Mouse (Mus musculus) cerebellum, adult 2 months (tissue): ENCODE data around the gene Rbp3. TPM values are rescaled to one million over a fixed set of nuclear protein-coding genes. Genes with fewer than 3 reads are reported as not detected.
A peak's percentile ranks its signal among the peaks of the same experiment; 100 is the strongest.

Source experiments
- DNase-seq, 2 experiments: peaks; one replicate each; pipeline ENCODE4 v3.0.0; 2021
- H3K27ac ChIP-seq: fragments of 200-500 bp; 2 replicates; pipeline ENCODE4 v1.5.1; 2012; ENCODE audit warnings: low read length, control low read depth, inconsistent platforms; ENCODE audit not compliant: insufficient read depth
- H3K27me3 ChIP-seq: fragments of 200-500 bp; 2 replicates; pipeline ENCODE4 v1.6.1; 2012; ENCODE audit warnings: inconsistent platforms, mild to moderate bottlenecking, low read length, moderate library complexity; ENCODE audit not compliant: control insufficient read depth, insufficient read depth
- H3K4me1 ChIP-seq: fragments of 200-500 bp; 2 replicates; pipeline ENCODE4 v1.6.1; 2011; ENCODE audit warnings: low read length; ENCODE audit not compliant: control insufficient read depth, insufficient read depth
- H3K4me3 ChIP-seq: fragments of 200-500 bp; replicated peaks from 2 replicates; pipeline ENCODE3; 2011; ENCODE audit warnings: mild to moderate bottlenecking, low read depth, low read length, control low read depth; ENCODE audit not compliant: insufficient read depth
- CTCF ChIP-seq: fragments of 200-500 bp; IDR thresholded peaks from 2 replicates; pipeline ENCODE4 v1.5.1; 2011; ENCODE audit warnings: low read depth, mild to moderate bottlenecking, control low read depth, low read length, moderate library complexity, borderline replicate concordance; ENCODE audit not compliant: insufficient read depth
- POLR2A ChIP-seq: fragments of 200-500 bp; IDR thresholded peaks from 2 replicates; pipeline ENCODE4 v1.6.1; 2011; ENCODE audit warnings: low read length, control low read depth, borderline replicate concordance; ENCODE audit not compliant: insufficient read depth
- WGBS: fragments of 180-500 bp; shearing (Covaris S2); methylation state at CpG from one replicate; pipeline ENCODE4 v1.1.7; 2018; 5-methylcytosine and 5-hydroxymethylcytosine counted together
- polyA plus RNA-seq: library from polyadenylated mRNA; depleted of rRNA; stranded (reverse); fragments of >200 nt; gene quantifications from 2 replicates; pipeline ENCODE4 v1.2.3, GENCODE M21; 2012

The Rbp3 gene
- polyA plus RNA-seq, 1 experiment, result not detected

DNA sequence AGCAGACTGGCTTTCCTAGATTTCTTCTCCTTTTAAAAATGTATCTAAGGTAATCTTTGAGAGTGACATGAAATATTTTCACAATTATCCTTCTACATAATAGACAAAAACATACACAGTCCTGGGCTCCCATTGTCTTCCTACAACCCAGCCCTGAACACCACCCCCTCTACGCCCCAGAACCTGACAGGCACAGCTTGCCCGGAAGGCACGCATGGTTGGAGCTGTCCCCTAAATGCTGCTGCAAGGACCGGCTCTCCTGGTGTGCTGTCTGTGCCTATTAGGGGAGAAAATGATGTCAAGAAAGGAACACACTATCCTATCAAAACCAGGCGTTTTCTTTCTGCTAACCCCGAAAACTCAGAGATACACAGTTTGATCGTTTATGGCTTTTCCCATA is 23.9 kb downstream of the Rbp3 start:
- WGBS, result 33% methylated on average over 7 of the region's 7 CpGs
- H3K27ac ChIP-seq, result no peak overlapping the region
- DNase-seq, result peak in 1 of 2 experiments; percentile 28
- TF ChIP-seq CTCF (no peak), POLR2A (no peak)
- H3K27me3 ChIP-seq, result no peaks in the 10 kb centered on the region
- no peaks in the 10 kb centered on the region for H3K4me1 ChIP-seq
- no peak overlapping the region for H3K4me3 ChIP-seq

- Histone ChIP-seq H3K4me3 (peak within 1 kb of the TSS; percentile 56), H3K27me3 (no peaks in the 10 kb centered on the region), H3K4me1 (no peaks in the 10 kb centered on the region), H3K27ac (no peak within 1 kb of the TSS)
- WGBS, result 2% methylated on average over 25 of the region's 25 CpGs
- peak; percentile 34 for DNase-seq
- TF ChIP-seq POLR2A (no peak), CTCF (no peak)
Observed at GRCm38 (mm10) chr14:33978604-33979059, 24.8 kb downstream of the Rbp3 start, which contains the start of gene Zfp488. TSS of gene Zfp488 (minus strand) at chr14:33978764.

DNA sequence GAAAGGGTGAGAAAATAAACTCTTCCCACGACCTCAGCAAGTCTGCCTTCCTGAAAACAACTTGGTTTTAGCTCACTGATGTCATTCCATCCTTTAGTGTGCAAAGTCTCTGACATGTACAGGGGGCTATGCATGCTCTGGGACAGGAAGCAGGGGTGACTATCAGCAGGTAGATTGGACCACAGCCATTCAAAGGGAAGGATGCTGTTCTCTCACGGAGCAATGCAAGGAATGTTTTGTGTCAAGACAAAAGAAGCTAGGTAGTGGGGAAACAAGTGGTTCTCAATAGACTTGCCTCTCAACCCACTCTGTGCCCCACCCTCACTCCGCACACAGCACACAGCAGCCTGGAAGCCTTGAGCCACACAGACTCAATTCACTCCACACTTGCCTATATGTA is 35.4 kb downstream of the Rbp3 start:
- TF ChIP-seq POLR2A, result no peak
- no peak for TF ChIP-seq CTCF
- DNase-seq, result no peak
- WGBS, result 70% methylated on average over 3 of the region's 3 CpGs
- H3K4me1 ChIP-seq, result peaks cover 11% of the 10 kb centered on the region
- H3K27ac ChIP-seq, result no peak overlapping the region
- no peak overlapping the region for H3K4me3 ChIP-seq
- H3K27me3 ChIP-seq, result no peaks in the 10 kb centered on the region

- Histone ChIP-seq H3K27me3 (no peaks in the 10 kb centered on the region), H3K4me3 (no peak overlapping the region), H3K4me1 (peaks cover 11% of the 10 kb centered on the region), H3K27ac (no peak overlapping the region)
- peak; percentile 81 to 89 for DNase-seq
- 16% methylated on average over 4 of the region's 4 CpGs for WGBS
- TF ChIP-seq CTCF (no peak), POLR2A (no peak)
Observed at GRCm38 (mm10) chr14:33991971-33992370, 38.2 kb downstream of the Rbp3 start.

DNA sequence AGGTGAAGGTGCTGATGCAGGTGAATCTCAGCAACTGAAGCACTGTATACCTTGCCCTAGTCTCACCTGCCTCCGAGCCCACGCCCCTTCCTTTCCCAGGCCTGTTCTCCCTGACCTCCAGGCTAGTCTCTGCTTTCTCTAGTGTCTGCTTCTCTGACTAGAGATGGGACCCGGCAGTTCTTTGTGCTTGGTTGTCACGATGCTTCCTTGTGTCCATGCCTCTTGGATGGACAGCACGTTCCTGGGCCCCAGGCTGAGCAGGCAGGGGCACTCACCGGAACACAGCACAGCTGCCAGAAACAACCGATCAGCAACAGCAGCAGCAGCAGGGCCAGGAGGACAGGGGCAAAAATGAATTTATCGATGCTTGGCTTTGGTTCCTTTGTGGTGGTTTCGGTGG is 39.2 kb downstream of the Rbp3 start:
- WGBS, result 97% methylated on average over 9 of the region's 9 CpGs
- DNase-seq, result no peak

DNA sequence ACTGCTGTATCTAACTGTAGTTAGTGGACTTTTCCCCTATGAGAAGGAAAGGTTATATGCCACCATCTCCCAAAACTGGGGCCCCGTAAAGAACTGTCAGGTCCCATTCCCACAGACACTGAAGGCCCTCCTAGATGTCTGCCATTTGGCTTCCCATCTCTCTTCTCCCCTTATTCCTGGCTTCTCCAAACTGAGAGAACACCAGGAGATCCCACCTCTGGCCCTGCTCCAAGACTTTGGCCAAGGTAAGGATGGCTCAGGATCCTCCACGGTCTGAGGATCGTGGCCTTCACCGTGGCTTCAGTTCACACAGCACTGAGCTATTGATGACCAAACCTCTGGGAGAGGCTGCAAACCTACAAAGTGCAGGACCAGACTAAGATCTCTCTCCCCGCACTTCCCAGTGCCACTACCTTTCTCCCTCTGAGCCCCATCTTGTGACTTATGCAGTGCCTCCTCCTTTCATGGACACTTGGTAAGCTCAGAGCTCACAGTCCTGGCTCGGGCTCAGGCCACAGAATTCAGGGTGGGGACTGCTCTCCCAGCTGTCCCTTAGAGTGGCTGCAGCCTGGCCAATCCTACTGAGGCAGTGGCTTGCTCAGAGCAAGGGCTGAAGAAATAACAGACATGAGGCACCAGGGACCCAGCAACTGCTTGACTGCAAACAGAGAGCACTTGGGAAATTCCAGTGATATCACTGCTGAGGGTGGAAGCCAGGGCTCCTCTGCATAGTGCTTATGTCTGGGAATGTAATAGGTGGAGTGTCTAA is 39.9 kb downstream of the Rbp3 start:
- no peaks in the 10 kb centered on the region for H3K27me3 ChIP-seq
- no peak overlapping the region for H3K4me3 ChIP-seq
- H3K4me1 ChIP-seq, result peaks cover 11% of the 10 kb centered on the region
- WGBS, result 91% methylated on average over 6 of the region's 6 CpGs
- TF ChIP-seq POLR2A, result no peak
- no peak for TF ChIP-seq CTCF
- no peak overlapping the region for H3K27ac ChIP-seq
- DNase-seq, result no peak

More for the DNA sequence above, 39.2 kb downstream of the Rbp3 start:
- H3K27ac ChIP-seq, result no peak overlapping the region
- no peak overlapping the region for H3K4me3 ChIP-seq
- H3K27me3 ChIP-seq, result no peaks in the 10 kb centered on the region
- H3K4me1 ChIP-seq, result peaks cover 11% of the 10 kb centered on the region
- TF ChIP-seq POLR2A (no peak), CTCF (no peak)

DNA sequence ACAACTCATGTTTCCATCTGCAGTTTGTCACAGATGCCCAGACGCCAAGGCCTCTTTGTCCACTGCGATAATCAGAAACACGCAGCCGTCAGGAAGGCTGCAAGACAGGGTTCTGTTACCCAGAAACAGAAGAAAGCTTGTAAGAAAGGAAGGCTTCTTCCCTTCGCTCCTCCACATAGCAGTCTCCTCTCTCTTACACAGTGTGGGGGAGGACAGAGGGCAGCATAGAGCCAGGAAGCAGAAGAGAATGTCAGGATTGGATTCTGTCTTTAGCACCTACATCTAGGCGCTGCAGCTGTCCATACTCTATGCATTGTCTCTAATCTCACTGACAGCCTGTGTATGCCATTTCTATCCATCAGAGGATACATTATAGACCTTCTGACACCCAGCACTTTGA is 43.6 kb downstream of the Rbp3 start:
- 78% methylated on average over 6 of the region's 6 CpGs for WGBS
- H3K27me3 ChIP-seq, result no peaks in the 10 kb centered on the region
- no peak for DNase-seq
- no peak overlapping the region for H3K27ac ChIP-seq
- peaks cover 3% of the 10 kb centered on the region for H3K4me1 ChIP-seq
- no peak overlapping the region for H3K4me3 ChIP-seq
- TF ChIP-seq CTCF (no peak), POLR2A (no peak)

GRCm38 (mm10) chr14:34000076-34000475 is 46.3 kb downstream of the Rbp3 start:
- no peak for DNase-seq
- H3K4me1 ChIP-seq, result no peaks in the 10 kb centered on the region
- no peaks in the 10 kb centered on the region for H3K27me3 ChIP-seq
- TF ChIP-seq POLR2A (no peak), CTCF (no peak)
- no peak overlapping the region for H3K4me3 ChIP-seq
- no peak overlapping the region for H3K27ac ChIP-seq
